9 mouse cellular contexts compared by ENCODE assay signal in genomic region chr9:57606139-57606851, GRCm38 (mm10). TPM values are rescaled to one million over a fixed set of nuclear protein-coding genes. Genes with fewer than 3 reads are reported as not detected.
DNase-seq lines count a peak whose midpoint lies in the region; ATAC-seq and TF ChIP-seq lines count a peak whose summit lies in the region.
"Had no signal": no experiment of that assay in that cellular context is flagged by ENCODE, and none has a peak within 500 bp of the region (broad histone marks: within the 10 kb centered on the region; RNA-seq: fewer than 3 reads in every experiment).

Cplx3 (minus strand) TSS chr9:57606281.

- no peaks in the 10 kb centered on the region; the same call in 1 of the 2 replicates for H3K9me3 ChIP-seq in E14TG2a.4 (ENCODE audit: low read length)
- no peaks in the 10 kb centered on the region for H3K9me3 ChIP-seq in embryonic facial prominence, embryonic 14.5 days (ENCODE audit: control insufficient read depth, low read length)
- H3K9me3 ChIP-seq in intestine, embryonic 15.5 days: no peaks in the 10 kb centered on the region
- H3K9me3 ChIP-seq in lung, postnatal 0 days (ENCODE audit: low read length): no peaks in the 10 kb centered on the region

- H3K4me2 ChIP-seq in embryonic facial prominence, embryonic 14.5 days (ENCODE audit: low read depth, low read length): no peak within 1 kb of the TSS
- H3K4me2 ChIP-seq in intestine, embryonic 15.5 days (replicated peaks): peak within 1 kb of the TSS; percentile 27; the same call in 1 of the 2 replicates
- no peak within 1 kb of the TSS for H3K4me2 ChIP-seq in lung, postnatal 0 days (replicated peaks; ENCODE audit: low read depth, low read length)

- H3K27ac ChIP-seq in embryonic facial prominence, embryonic 14.5 days (replicated peaks; ENCODE audit: low read depth, low read length): no peak within 1 kb of the TSS
- no peak within 1 kb of the TSS for H3K27ac ChIP-seq in intestine, embryonic 15.5 days
- H3K27ac ChIP-seq in lung, postnatal 0 days (ENCODE audit: low read length): no peak within 1 kb of the TSS
- H3K27ac ChIP-seq: heart, adult 2 months had no signal

- peaks cover 24% of the 10 kb centered on the region for H3K4me1 ChIP-seq in E14TG2a.4 (replicated peaks; ENCODE audit: low read depth, low read length)
- no peaks in the 10 kb centered on the region for H3K4me1 ChIP-seq in embryonic facial prominence, embryonic 14.5 days (ENCODE audit: control insufficient read depth, insufficient read depth, low read length)
- peaks cover 8% of the 10 kb centered on the region; the same call in 1 of the 2 replicates for H3K4me1 ChIP-seq in intestine, embryonic 15.5 days (replicated peaks)
- H3K4me1 ChIP-seq in lung, postnatal 0 days (ENCODE audit: insufficient read depth, low read depth, low read length): no peaks in the 10 kb centered on the region

- no peak for TF ChIP-seq EP300 in lung, postnatal 0 days (IDR thresholded peaks at IDR 0.05)

- no peak for DNase-seq in frontal cortex, adult 2 months (ENCODE audit: extremely low spot score in 1 of 2, low spot score in 1 of 2)
- no peak for DNase-seq in frontal cortex, postnatal 36 days (ENCODE audit: low spot score in 2 of 2)
- peak; percentile 74 for DNase-seq in embryonic facial prominence, embryonic 14.5 days (ENCODE audit: low spot score)
- DNase-seq in lung, postnatal 0 days (ENCODE audit: low spot score): peak; percentile 80
- peak; percentile 66 for DNase-seq in retina, adult 2 months (ENCODE audit: low read depth, low spot score)
- DNase-seq in cerebellum, postnatal 4 days (ENCODE audit: low spot score in 2 of 2): no peak

- H3K4me3 ChIP-seq in E14TG2a.4 (replicated peaks; ENCODE audit: low read length): peak within 1 kb of the TSS; percentile 57
- no peak within 1 kb of the TSS for H3K4me3 ChIP-seq in embryonic facial prominence, embryonic 14.5 days (ENCODE audit: low read depth, low read length)
- no peak within 1 kb of the TSS for H3K4me3 ChIP-seq in intestine, embryonic 15.5 days (replicated peaks)
- no peak within 1 kb of the TSS for H3K4me3 ChIP-seq in lung, postnatal 0 days (ENCODE audit: low read depth, low read length)
- H3K4me3 ChIP-seq: heart, adult 2 months had no signal

- no peaks in the 10 kb centered on the region for H3K36me3 ChIP-seq in E14TG2a.4 (ENCODE audit: insufficient read depth, low read length)
- H3K36me3 ChIP-seq in embryonic facial prominence, embryonic 14.5 days (ENCODE audit: control insufficient read depth, insufficient read depth, low read length): no peaks in the 10 kb centered on the region
- no peaks in the 10 kb centered on the region for H3K36me3 ChIP-seq in intestine, embryonic 15.5 days
- no peaks in the 10 kb centered on the region for H3K36me3 ChIP-seq in lung, postnatal 0 days (ENCODE audit: insufficient read depth, low read length)

- no peak for TF ChIP-seq CTCF in E14TG2a.4 (conservative IDR thresholded peaks at IDR 0.05; ENCODE audit: low read length)
- no peak for TF ChIP-seq CTCF in lung, postnatal 0 days (IDR thresholded peaks at IDR 0.05)

- peaks cover 82% of the 10 kb centered on the region for H3K27me3 ChIP-seq in E14TG2a.4 (ENCODE audit: insufficient read depth, low read length)
- H3K27me3 ChIP-seq in embryonic facial prominence, embryonic 14.5 days (replicated peaks; ENCODE audit: control insufficient read depth, insufficient read depth, low read length): peaks cover 4% of the 10 kb centered on the region; the same call in 1 of the 2 replicates
- peaks cover 20% of the 10 kb centered on the region for H3K27me3 ChIP-seq in intestine, embryonic 15.5 days (replicated peaks)
- 0 out of 2 replicates have a peak, but pooled peaks cover 4% of the 10 kb centered on the region for H3K27me3 ChIP-seq in lung, postnatal 0 days (replicated peaks; ENCODE audit: insufficient read depth, low read length)

- ATAC-seq in embryonic facial prominence, embryonic 14.5 days (ENCODE audit: low read depth): peak; percentile 51; the same call in 1 of the 2 replicates
- ATAC-seq in intestine, embryonic 15.5 days: peak; percentile 61; the same call in 1 of the 2 replicates
- ATAC-seq in lung, postnatal 0 days: peak; percentile 85

- no peak within 1 kb of the TSS for H3K9ac ChIP-seq in embryonic facial prominence, embryonic 14.5 days (ENCODE audit: low read depth, low read length)
- H3K9ac ChIP-seq in intestine, embryonic 15.5 days: no peak within 1 kb of the TSS
- no peak within 1 kb of the TSS for H3K9ac ChIP-seq in lung, postnatal 0 days (replicated peaks; ENCODE audit: low read depth)

- 5% methylated on average over 23 of the region's 24 CpGs for WGBS in embryonic facial prominence, embryonic 14.5 days
- WGBS in intestine, embryonic 15.5 days: 8% methylated on average over 24 of the region's 24 CpGs
- WGBS in lung, postnatal 0 days: 6% methylated on average over 24 of the region's 24 CpGs

RNA-seq across cellular contexts. Expression of gene Cplx3, which starts in this region (rescaled TPM):
- 17.6 and 18.4 TPM in 2 replicates for polyA plus RNA-seq in frontal cortex, adult 2 months (2012; rRNA removed)
- not detected in 2 replicates for polyA plus RNA-seq in embryonic facial prominence, embryonic 14.5 days (2014; fragmentation: Nextera tagmentation; extraction: Ambion mirVana)
- polyA plus RNA-seq in intestine, embryonic 15.5 days (2015; fragmentation: Nextera tagmentation; extraction: Ambion mirVana): not detected in 2 replicates
- polyA plus RNA-seq in lung, postnatal 0 days (2015; fragmentation: Nextera tagmentation; extraction: Ambion mirVana): not detected in 2 replicates
- polyA plus RNA-seq: heart, adult 2 months had no signal

Comparison
In these comparisons a context has a peak if more than half of its experiments do, and no peak if none do; other contexts are left out.
1. RNA of gene Cplx3 (polyA plus RNA-seq): 17.6 to 18.4 TPM in frontal cortex, adult 2 months; not detected in embryonic facial prominence, embryonic 14.5 days, not detected in intestine, embryonic 15.5 days and not detected in lung, postnatal 0 days; every median in the first group is over 10 times any median in the second.
2. Peak in DNase-seq and ATAC-seq in embryonic facial prominence, embryonic 14.5 days; RNA of the gene not detected or under 1 TPM.
3. Peak in ATAC-seq and H3K4me2 ChIP-seq in intestine, embryonic 15.5 days; RNA of the gene not detected or under 1 TPM.
4. Peak in DNase-seq and ATAC-seq in lung, postnatal 0 days; RNA of the gene not detected or under 1 TPM.
5. Peak in every context shown above with its lines, with median percentiles within 50 percentile points of each other: ATAC-seq.